Mouse (Mus musculus): ENCODE data around the gene Zfp444. TPM values are rescaled to one million over a fixed set of nuclear protein-coding genes. Genes with fewer than 3 reads are reported as not detected.
"Not testable (repeated sequence)": the region's sequence is repeated elsewhere in the genome, so short reads cannot be mapped to it uniquely, and the experiment has no call there.

Gene Zfp444
- total RNA-seq, 2 experiments from 2014 or later: 14.7 to 23.3 TPM

DNA sequence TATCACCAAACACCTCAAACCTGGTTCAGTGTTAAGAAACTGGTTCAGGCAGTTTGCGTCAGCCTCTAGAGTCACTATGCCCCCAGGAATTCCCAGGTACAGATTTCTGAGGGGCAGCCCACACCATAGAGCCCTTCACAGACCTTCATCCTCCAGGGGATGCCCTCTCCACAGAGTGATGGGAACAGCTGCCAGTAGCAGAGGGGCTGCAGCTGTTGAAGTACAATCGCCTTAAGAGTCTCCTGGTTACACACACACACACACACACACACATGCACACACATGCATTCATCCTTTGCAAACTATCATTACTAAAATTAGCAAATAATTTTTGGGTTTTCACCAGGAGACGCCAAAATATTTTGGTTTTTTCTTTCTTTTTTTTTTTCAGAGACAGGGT lies 12.4 kb upstream of the Zfp444 start:
- ATAC-seq (replicated peaks; ENCODE audit: poor library complexity, severe bottlenecking): no peak

DNA sequence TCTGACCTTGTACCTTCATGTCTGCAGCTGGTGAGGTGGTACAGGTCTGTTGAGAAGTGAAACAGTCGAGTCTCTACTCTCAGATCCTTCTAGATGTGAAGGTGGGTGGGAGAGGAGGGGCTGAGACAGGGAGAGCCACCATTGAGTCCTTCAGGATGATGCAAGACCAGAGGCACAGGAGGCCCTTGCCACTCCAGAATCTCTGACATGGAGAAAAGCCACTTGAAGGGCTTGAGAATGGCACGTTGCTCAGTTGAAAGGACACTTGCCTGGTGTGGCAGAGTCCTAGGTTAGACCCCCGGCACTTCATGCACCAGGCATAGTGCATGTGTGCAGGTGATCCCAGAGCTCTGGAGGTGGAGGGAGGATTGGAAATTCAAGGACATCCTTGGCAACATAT lies 10.5 kb upstream of the Zfp444 start:
- no peak for ATAC-seq (replicated peaks; ENCODE audit: poor library complexity, severe bottlenecking)

DNA sequence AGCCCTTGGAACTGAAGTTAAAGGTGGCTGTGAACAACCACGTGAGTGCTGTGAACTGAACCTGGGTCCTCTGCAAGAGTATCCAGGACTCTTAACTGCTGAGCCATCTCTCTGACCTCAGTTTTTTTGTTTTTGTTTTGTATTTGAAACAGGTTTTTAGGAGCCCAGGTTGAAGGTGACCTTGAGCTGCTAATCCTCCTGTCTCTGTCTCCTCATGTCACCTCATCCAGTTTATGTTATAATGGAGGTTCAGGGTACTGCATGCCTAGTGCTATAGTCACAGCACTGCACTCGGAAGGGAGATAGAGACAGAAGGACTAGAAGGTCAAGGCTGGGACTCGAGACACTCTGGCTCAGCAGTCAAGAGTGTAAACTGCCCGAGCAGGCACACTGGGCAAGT lies 9.9 kb upstream of the Zfp444 start:
- no peak for ATAC-seq (replicated peaks; ENCODE audit: poor library complexity, severe bottlenecking)

DNA sequence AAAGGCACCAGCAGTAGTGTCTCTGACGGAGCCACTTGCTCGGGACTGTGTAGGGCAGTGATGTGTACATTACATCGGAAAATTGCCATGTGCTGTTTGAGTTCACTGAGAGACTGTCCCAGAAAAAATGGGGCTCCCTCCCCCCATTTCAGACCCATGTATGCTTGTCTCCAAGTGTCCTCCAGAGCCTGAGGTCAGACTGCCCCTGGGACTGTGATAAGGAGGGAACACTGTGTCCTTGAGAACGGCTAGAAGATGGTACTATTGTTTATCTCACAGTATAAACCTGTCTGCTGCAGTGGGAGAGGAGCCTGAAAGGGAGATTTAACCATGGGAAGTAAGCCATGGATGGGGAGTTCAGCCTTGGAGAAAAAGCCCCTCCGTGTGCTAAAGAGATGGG lies 7.4 kb upstream of the Zfp444 start:
- ATAC-seq (replicated peaks; ENCODE audit: poor library complexity, severe bottlenecking): no peak

DNA sequence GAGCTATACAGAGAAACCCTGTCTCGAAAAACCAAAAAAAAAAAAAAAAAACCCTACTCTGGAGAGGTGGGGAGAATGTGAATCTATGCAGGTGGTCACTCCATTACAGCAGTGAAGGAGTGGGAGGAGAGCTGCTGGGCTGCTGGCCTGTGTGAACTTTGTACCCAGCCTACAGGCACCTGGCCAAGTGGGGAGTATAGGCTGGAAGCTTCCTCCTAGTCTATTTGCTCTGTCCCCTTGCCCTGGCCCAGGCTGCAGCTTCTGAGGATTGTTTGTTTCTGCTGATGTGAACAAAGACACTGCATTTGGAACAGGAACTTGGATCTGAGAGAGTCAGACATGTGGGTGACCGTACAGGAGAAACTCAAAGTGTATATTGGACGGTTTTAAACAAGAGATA lies 2.6 kb upstream of the Zfp444 start:
- ATAC-seq (replicated peaks; ENCODE audit: poor library complexity, severe bottlenecking): no peak

DNA sequence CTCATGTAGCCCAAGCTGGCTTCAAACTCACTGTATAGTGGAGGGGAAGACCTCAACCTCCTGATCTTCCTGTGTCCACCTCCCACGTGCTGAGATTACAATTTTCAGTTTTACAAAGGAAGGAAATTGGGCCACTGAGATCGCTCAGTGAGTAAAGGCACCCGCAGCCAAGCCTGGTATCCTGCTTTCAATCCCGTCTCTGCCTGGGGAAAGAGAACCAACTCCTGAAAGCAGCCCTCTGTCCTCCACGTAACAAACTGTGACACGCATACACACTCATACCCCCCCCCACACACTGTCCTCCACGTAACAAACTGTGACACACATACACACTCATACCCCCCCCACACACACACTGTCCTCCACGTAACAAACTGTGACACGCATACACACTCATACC lies 1.6 kb upstream of the Zfp444 start:
- ATAC-seq (replicated peaks; ENCODE audit: poor library complexity, severe bottlenecking): peak; percentile 6

DNA sequence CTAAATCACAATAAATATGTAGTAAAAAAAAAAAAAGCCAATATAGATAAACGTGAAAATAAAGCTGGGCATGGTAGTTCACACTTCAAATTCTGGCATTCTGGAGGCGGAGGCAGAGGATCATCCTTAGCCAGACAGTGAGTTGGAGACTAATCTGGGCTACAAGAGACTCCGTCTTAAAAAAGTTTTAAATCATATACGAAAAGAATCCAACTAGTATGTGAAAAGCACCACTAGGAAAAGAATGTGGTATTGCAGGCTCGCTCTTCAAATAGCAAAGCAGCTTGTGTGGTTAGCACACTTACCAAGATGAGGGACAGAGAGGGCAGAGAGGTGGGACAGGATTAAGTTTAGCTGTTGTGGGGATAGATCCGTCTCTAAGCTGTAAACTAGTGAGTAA lies 1.2 kb upstream of the Zfp444 start:
- ATAC-seq (replicated peaks; ENCODE audit: poor library complexity, severe bottlenecking): no peak

DNA sequence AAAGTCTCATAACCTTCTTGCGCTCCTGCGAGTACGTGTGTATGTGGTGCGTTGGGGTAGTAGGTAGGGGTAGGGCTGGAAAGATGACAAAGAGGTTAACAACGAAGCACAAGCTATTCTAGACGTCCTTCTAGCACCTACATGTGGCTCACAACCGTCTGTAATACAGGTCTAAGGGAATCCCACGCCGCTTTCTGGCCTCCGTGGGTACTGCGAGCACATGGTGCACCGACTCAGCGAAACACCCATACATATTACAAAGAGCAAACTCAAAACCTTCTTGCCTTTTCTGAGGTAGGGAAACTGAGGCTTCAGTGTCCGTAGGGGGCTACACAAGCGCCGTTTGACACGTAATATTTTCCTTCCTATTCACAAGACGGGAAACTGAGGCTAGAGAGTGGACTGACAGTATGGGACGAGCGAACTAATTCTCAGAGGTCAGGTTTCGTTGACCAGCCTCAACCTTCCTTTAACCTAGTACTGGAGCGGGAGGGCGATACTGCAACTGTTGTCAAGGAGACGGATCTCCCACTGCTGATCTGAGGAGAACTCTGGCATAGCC lies 501 bp upstream of the Zfp444 start:
- ATAC-seq (replicated peaks; ENCODE audit: poor library complexity, severe bottlenecking): peak; percentile 45

DNA sequence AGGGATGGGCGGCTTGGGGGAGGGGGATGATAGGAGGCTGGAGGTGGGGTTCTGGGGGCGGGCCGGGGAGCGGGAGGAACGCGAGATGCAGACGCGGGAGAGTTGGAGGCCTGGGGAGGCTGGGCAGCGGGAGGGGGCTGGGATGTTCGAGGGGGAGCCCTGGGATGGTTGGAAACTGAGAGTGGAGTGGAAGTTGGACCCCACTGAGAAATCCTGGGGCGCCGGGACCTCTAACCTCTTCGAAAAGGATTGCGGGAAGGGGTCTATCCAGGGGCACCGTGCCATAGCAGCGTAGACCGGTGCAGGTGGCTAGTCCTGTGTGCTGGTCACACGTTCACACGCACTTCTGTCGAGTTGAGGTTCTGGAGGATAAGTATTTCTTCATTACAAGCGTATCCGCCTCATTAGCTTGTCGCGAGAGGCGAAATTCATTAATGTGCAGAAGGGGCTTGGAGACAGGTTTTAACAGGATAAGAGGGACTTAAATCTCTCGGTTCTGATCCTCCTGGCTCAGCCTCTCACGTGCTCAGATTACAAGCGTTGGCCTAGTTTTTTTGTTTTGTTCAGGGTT lies 733 bp downstream of the Zfp444 start:
- ATAC-seq (replicated peaks; ENCODE audit: poor library complexity, severe bottlenecking): no peak

DNA sequence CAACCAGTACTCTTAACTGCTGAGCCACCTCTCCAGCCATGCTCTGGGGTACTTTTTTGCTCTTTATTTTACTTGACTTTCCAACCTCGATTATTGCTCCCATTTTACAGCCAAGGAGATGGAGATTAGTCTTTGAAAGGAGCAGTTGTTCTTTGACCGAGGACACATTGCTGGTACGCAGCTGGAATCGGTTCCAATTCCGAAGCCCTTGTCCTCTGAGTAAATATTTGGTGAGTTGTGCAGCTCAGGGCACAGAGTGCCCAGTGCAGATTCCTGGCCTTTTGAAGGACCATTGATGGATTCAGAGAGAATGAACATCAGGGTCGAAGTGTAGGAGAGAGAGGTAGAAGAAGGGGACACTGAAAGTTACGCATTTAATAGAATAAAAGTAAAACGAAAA lies 1.8 kb downstream of the Zfp444 start:
- no peak for ATAC-seq (replicated peaks; ENCODE audit: poor library complexity, severe bottlenecking)

DNA sequence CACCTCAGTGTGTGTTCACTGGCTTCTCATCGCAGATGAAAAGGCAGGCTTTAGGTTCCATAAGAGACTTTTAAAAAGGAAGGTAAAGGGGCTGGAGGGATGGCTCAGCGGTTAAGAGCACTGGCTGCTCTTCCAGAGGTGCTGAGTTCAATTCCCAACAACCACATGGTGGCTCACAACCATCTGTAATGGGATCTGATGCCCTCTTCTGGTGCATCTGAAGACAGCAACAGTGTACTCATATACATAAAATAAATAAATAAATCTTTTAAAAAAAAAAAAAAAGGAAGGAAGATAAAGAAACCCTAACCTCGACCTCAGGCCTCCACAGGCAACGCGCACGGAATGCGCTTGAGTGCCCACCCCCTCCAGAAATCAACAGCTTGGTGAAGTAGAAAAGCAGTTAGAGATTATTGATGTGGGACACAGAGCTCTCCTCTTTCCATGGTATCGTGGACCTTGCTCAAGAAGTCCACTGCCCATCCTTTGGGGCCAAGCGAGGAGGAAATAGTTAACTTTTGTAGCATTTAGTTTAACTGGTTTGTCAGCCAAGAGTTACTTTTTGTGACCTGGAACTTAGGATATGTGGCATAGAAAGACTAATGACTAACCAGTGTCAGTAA lies 2.5 kb downstream of the Zfp444 start:
- not testable (repeated sequence) for ATAC-seq (replicated peaks; ENCODE audit: poor library complexity, severe bottlenecking)

DNA sequence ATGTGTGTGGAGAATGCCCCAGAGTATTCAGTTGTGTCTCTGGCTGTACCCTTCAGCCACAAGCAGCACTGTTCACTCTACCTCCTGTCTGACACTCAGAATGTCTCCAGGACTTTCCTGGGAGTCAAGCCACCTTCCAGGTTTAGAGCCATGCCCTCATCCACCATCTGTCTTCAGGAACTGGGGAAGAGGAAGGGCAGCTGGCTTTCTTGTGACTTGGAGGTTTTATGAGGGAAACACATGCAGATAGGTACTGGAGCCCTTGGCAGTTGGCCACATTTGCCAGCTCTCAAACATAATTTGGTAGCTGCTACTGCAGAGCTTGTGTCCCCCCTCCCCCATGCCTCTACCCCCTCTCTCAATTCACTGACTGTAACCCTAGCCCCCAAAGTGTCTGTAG lies 7.0 kb downstream of the Zfp444 start:
- no peak for ATAC-seq (replicated peaks; ENCODE audit: poor library complexity, severe bottlenecking)

DNA sequence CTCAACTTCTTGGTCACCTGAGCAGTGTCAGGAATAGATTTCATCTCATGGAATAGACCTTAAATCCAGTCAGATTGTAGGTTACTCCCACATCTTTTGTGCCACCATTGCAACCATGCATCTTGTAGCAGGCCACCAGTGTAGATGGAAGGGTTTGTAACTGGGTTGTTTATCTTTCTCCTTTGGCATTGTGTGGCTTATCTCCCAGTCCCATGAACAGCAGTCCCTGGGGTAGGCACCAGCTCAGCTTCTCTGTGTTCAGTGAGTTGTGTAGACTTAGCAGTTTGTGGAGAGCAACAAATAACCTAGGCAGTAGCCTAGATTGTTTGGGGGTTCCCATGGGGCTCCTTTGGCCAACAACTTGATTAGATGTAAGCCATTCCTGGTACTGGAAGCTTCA lies 10.9 kb downstream of the Zfp444 start:
- ATAC-seq (replicated peaks; ENCODE audit: poor library complexity, severe bottlenecking): no peak

DNA sequence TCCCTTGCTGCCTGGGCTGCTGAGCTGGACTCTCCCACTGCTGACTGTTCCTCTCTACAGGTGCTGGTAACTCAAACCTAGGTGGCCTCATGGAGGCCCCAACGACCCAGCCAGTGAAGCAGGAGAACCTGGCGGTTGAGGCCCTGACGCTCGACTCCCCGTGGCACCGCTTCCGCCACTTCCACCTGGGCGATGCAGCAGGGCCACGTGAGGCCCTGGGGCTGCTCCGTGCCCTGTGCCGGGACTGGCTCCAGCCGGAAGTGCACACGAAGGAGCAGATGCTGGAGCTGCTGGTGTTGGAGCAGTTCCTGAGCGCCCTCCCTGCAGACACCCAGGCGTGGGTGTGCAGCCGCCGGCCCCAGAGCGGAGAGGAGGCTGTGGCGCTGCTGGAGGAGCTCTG lies 11.8 kb downstream of the Zfp444 start:
- ATAC-seq (replicated peaks; ENCODE audit: poor library complexity, severe bottlenecking): no peak

DNA sequence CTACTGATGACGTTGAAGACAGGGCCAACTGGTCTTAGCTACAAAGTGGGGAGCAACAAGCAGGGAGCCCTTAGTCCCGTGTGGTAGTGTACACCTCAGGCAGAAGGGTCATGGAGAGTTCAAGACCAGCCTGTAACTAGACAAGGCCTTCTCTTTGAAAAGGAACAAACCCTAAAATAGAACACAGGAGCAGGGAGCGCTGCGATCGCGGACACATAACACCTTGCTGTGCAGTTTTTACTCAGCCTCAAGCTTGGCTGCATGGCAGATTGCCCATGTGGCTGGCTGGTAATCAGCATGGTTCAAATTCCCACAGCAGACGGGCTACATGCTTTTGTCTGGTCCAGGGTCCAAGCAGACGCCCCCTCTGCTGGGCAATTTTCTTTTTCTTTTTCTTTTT lies 12.5 kb downstream of the Zfp444 start:
- no peak for ATAC-seq (replicated peaks; ENCODE audit: poor library complexity, severe bottlenecking)

DNA sequence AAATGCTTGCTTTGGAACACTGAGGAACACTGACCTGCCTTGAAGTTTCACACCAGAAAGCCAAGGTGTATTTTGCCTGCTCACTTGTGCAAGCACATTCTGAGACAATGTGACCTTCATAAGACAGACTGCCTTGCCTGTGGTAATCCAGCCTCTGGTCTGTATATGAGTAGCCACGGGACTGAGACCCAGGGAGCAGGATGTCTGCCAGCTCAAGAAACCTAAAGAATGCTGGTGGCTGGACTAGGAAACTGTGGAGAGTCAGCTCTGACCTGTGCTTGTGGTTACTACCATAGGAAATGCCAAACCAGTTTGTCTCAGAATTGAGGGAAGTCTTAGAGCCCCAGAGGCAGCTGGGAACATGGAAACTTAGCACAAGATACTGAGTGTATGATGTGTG lies 13.4 kb downstream of the Zfp444 start:
- no peak for ATAC-seq (replicated peaks; ENCODE audit: poor library complexity, severe bottlenecking)

DNA sequence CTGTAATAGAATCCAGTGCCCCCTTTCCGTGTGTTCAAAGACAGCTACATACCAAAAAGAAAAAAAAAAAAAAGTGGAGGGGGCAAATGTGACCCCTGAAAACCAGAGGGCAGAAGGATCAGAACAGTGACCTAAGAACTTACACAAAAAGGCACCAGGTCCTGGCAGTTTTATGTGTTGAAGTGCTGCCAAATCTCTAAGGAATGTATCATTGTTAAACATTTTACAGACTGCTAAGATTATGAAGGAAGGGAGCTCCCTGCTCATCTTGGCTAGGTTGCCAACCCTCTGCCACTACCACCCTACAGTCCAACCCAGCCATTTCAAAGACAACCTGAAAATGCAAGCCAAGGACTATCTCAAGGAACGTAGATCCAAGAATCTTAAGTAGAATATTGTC lies 14.2 kb downstream of the Zfp444 start:
- no peak for ATAC-seq (replicated peaks; ENCODE audit: poor library complexity, severe bottlenecking)

DNA sequence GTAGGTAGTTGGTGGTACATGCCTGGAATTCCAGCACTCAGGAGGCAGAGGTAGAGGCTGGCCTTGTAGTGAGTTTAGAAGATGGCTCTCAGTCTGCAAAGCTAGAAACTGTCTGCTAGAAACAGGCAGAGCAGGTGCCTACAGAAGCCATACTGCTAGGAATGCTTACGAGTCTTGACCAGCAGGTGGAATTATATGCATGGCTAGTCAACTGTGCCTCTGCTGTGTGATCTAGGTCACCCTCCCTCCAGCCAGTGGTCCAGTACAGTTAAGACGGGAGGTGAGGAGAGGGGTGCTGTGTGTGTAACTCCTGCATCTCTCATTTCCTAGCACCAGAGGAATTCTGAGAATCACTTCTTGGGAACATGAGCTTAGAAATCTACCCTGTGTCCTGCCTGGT lies 14.7 kb downstream of the Zfp444 start:
- no peak for ATAC-seq (replicated peaks; ENCODE audit: poor library complexity, severe bottlenecking)

DNA sequence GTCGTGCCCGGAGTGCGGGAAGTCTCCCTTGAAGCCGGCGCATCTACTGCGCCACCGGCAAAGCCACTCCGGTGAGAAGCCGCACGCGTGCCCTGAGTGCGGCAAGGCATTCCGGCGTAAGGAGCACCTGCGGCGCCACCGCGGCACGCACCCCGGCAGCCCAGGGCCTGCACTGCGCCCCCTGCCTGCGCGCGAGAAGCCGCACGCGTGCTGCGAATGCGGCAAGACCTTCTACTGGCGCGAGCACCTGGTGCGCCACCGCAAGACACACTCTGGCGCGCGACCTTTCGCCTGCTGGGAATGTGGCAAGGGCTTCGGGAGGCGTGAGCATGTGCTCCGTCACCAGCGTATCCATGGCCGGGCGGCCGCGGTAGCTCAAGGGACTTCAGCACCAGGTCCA lies 17.5 kb downstream of the Zfp444 start:
- ATAC-seq (replicated peaks; ENCODE audit: poor library complexity, severe bottlenecking): no peak

DNA sequence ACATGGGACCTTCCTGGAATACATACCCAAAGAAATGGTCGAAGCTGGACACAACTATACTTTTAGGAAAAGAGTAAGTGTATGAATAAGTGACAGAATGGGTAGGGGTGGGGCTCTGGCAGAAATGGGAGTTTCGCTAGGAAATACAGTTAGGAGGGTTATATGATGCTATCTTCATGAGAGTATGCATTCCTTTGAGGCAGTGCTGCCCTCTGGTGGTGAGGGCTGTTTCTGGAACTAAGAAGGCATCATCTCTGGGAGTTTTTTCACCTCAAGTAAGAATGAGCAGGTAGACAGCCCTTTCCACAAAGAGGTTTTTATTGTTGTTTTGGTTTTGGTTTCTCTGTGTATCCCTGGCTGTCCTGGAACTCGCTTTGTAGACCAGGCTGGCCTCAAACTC lies 19.4 kb downstream of the Zfp444 start:
- peak; percentile 68 for ATAC-seq (replicated peaks; ENCODE audit: poor library complexity, severe bottlenecking)

DNA sequence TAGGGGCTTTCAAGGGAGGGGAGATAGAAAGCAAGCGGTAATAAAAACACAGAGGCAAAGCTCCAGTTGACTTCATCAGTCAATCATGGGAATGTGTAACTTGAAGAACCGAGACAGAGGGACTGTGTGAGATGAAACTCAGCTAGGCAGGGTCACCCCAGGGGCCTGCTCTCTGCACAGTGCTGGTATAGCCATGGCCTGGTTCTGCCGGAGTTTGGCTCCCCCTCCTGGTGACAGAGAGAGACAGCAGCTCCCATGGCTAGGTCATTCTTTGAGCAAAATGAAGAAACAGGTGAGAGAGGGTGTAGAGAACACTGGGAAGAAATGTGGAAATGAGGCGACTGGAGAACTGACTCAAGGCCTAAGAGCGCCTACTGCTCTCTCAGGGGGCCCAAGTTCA lies 22.1 kb downstream of the Zfp444 start:
- peak; percentile 81 for ATAC-seq (replicated peaks; ENCODE audit: poor library complexity, severe bottlenecking)

DNA sequence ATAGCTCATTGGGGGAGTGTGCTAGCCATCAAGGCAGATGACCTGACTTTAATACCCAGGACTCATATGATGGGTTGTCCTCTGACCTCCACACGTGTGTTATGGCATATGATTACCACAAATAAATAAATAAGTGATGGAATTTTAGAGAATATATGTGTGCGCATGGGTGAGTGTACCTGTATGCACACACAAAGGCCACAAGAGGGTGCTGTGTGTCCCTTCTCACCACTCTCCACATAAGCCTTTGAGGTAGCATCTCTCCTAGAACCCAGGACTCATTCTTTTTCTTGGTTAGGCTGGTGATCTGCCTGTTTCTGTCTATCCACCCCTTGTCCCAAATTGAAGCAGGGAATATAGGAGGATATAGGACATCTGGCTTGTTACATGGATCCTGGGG lies 23.8 kb downstream of the Zfp444 start:
- ATAC-seq (replicated peaks; ENCODE audit: poor library complexity, severe bottlenecking): peak; percentile 25; the same call in 1 of the 2 replicates

All from granulocyte monocyte progenitor cell, adult 5-6 weeks (primary cell).